Mouse (Mus musculus) small intestine, adult 2 months (tissue): Measurements from ENCODE around the gene Ssh2. TPM values are rescaled to one million over a fixed set of nuclear protein-coding genes. Genes with fewer than 3 reads are reported as not detected.

Source experiments
- H3K27ac ChIP-seq: fragments of 200-500 bp; 2 replicates; pipeline ENCODE4 v1.5.1; 2012; ENCODE audit warnings: low read depth, low read length, control low read depth, inconsistent platforms; ENCODE audit not compliant: insufficient read depth
- H3K27me3 ChIP-seq: fragments of 200-500 bp; 2 replicates; pipeline ENCODE4 v1.6.1; 2012; ENCODE audit warnings: mild to moderate bottlenecking, moderate library complexity, low read length, inconsistent platforms; ENCODE audit not compliant: control insufficient read depth, insufficient read depth
- H3K36me3 ChIP-seq: fragments of 200-500 bp; 2 replicates; pipeline ENCODE4 v1.6.1; 2012; ENCODE audit warnings: mild to moderate bottlenecking, low read length, control low read depth, inconsistent platforms; ENCODE audit not compliant: control insufficient read depth, insufficient read depth
- H3K4me1 ChIP-seq: fragments of 200-500 bp; 2 replicates; pipeline ENCODE4 v1.6.1; 2012; ENCODE audit warnings: low read length, inconsistent platforms, mixed read lengths; ENCODE audit not compliant: control insufficient read depth, insufficient read depth, insufficient read length
- H3K4me3 ChIP-seq: fragments of 200-500 bp; 2 replicates; pipeline ENCODE4 v1.5.1; 2012; ENCODE audit warnings: low read depth, mild to moderate bottlenecking, control low read depth, inconsistent platforms, low read length, moderate library complexity
- CTCF ChIP-seq: fragments of 200-500 bp; IDR thresholded peaks from 2 replicates; pipeline ENCODE4 v1.5.1; 2012; ENCODE audit warnings: low read depth, mild to moderate bottlenecking, control low read depth, inconsistent platforms, low read length, moderate library complexity, mixed read lengths; ENCODE audit not compliant: insufficient replicate concordance, insufficient read length; ENCODE audit errors: extremely low read depth
- POLR2A ChIP-seq: fragments of 200-500 bp; IDR thresholded peaks from 2 replicates; pipeline ENCODE4 v1.6.1; 2012; ENCODE audit warnings: low read depth, mild to moderate bottlenecking, control low read depth, inconsistent platforms, low read length, moderate library complexity
- WGBS: fragments of 180-500 bp; shearing (Covaris S2); methylation state at CpG from one replicate; pipeline ENCODE4 v1.1.7; 2018; 5-methylcytosine and 5-hydroxymethylcytosine counted together
- polyA plus RNA-seq: library from polyadenylated mRNA; depleted of rRNA; stranded (reverse); fragments of >200 nt; gene quantifications from 2 replicates; pipeline ENCODE4 v1.2.3, GENCODE M21; 2012

Gene Ssh2
- polyA plus RNA-seq, 1 experiment: 5.3 TPM

DNA sequence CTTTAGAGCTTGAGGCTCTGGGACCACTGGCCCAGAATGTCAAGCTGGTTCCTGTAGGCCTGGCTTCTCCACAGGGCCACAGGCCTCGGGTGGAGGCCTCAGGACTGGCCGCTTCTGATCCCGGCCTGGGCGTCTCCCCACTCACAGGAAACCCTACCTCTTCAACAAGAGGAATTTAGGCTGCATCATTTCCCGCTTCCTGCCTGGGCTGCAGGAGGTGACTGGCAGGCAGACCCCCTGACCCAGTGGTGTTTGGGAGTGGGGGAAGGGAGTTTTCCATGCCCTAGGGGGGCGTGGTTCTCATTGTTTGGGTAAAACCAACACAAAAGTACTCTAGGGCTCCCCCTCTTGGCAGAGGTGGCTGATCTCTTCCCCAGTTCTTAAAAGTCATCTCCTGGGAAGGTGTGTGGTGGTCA, 281.3 kb downstream of the Ssh2 start:
- peak overlapping the region; percentile 70 for H3K27ac ChIP-seq
- 78% methylated on average over 6 of the region's 6 CpGs for WGBS
- TF ChIP-seq POLR2A: no peak
- peak; percentile 37; the same call in 1 of the 2 replicates for TF ChIP-seq CTCF
- no peaks in the 10 kb centered on the region for H3K27me3 ChIP-seq
- peaks cover 18% of the 10 kb centered on the region for H3K36me3 ChIP-seq
- peaks cover 38% of the 10 kb centered on the region for H3K4me1 ChIP-seq
- no peak overlapping the region for H3K4me3 ChIP-seq

DNA sequence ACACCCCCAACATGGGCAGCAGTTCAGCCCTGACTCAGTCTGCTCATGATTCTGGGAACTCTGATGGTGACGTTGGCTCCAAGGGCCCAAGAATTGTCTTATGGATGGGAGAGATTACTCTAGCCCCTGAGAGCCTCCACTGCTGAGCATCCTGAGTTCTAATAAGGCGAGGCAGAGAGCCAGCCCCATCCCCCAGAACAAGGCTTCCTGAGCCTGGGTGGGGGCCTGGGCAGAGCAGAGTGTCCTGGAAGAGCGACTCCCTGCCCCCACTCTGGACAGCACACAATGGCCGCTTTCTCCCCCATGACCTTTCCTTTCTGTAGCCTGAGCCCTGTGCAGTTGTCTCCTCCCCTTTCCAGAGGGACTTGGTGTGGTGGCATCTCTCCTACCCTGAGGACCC, 281.8 kb downstream of the Ssh2 start:
- Histone ChIP-seq H3K36me3 (peaks cover 22% of the 10 kb centered on the region), H3K4me1 (peaks cover 38% of the 10 kb centered on the region), H3K4me3 (no peak overlapping the region), H3K27me3 (no peaks in the 10 kb centered on the region), H3K27ac (peak overlapping the region; percentile 70)
- TF ChIP-seq CTCF (no peak), POLR2A (no peak)
- 87% methylated on average over 4 of the region's 4 CpGs for WGBS

DNA sequence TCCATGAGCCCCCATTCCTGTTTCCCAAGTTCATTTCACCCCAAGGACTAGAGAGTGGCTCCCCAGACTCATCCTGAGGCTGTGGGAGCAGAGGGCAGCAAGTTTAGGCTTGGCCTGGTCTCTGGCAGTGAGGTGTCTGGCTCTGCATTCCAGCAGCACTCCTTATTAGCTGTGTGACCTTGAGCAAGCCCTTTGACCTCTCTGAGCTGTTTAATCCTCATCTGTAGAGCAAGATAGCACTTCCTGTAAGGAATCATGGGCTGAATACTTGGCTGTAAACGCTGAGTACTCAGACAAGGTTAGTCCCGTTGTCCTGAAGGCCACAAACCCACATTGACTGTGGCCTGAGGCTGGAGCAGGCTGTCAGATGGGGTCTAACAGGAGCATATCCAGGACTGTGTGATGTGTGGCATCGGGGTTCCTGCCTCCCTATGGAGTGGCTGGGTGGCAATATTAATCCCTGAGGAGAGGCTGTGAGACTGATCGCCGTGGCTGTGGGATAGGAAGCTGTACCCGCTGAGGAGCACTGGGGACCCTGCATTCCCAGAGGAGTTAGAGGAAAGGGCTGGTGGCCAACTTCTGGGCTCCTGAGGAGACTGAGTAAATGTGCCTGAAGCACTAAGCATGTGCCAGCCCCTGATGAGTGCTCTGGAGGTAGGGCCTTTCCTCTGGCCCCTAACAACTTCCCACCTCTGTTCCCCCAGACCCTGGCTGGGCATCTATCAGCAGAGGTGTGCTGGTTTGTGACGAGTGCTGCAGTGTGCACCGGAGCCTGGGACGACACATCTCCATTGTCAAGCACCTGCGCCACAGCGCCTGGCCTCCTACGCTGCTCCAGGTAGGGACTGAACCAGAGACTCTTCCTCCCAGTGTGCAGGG, 282.4 kb downstream of the Ssh2 start:
- peak overlapping the region; percentile 70 for H3K27ac ChIP-seq
- peaks cover 38% of the 10 kb centered on the region for H3K4me1 ChIP-seq
- H3K27me3 ChIP-seq: no peaks in the 10 kb centered on the region
- H3K4me3 ChIP-seq: no peak overlapping the region
- 80% methylated on average over 12 of the region's 12 CpGs for WGBS
- no peak for TF ChIP-seq CTCF
- TF ChIP-seq POLR2A: no peak
- peaks cover 26% of the 10 kb centered on the region for H3K36me3 ChIP-seq

DNA sequence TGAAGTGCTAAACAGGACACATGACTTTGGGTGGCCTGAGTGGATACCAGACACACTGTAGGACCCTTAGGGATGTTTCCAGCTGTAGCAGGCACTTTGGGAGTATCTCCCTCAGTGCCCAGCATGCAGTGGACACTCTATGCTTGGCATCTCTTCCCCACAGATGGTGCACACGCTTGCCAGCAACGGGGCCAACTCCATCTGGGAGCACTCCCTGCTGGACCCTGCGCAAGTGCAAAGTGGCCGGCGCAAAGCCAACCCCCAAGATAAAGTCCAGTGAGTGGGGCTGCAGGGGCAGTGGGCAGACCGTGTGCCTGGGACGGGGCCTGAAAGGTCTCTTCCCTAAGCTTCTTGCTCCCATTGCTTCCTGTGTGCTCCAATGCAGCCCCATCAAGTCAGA, 283.3 kb downstream of the Ssh2 start:
- peaks cover 32% of the 10 kb centered on the region for H3K36me3 ChIP-seq
- WGBS: 89% methylated on average over 7 of the region's 7 CpGs
- TF ChIP-seq POLR2A: no peak
- TF ChIP-seq CTCF: no peak
- peaks cover 40% of the 10 kb centered on the region for H3K4me1 ChIP-seq
- H3K27me3 ChIP-seq: no peaks in the 10 kb centered on the region
- H3K27ac ChIP-seq: no peak overlapping the region
- H3K4me3 ChIP-seq: no peak overlapping the region

DNA sequence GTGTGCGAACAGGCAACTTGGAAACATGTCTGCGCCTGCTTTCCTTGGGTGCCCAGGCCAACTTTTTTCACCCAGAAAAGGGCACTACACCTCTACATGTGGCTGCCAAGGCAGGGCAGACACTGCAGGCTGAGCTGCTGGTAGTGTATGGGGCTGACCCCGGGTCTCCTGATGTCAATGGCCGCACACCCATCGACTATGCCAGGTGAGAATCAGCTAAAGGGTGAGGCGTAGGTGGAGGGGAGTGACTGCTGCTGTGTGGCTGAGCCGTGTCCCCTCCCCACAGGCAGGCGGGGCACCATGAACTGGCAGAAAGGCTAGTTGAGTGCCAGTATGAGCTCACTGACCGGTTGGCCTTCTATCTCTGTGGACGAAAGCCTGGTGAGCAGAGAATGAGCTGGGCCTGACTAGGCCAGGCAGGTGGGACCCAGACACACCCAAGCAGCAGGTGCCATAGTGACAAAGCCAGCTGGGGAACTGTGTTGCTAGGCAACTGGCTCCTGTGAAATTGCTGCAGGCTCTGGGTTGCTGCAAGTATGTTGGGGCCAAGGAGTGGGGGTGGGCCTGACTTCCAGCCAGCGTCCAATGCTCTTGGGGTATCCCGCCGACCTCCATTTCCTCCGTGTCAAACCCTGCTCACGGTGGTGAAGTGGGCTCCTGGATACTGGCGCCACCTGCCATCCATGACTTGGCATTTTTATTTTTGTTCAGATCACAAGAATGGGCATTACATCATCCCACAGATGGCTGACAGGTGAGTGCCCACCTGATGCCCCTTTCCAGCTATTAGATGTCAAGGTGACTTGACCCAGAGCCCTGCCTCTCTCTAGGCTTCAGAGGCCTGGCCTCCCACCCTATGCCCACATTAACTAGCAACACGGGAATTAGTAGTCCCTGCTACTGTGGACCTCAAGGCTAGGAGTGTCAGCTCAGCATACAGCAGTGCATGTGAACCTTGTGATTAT, 284.6 kb downstream of the Ssh2 start:
- Histone ChIP-seq H3K4me1 (peaks cover 44% of the 10 kb centered on the region), H3K36me3 (peaks cover 42% of the 10 kb centered on the region), H3K27me3 (no peaks in the 10 kb centered on the region), H3K27ac (no peak overlapping the region), H3K4me3 (no peak overlapping the region)
- 69% methylated on average over 17 of the region's 17 CpGs for WGBS
- TF ChIP-seq CTCF: no peak

DNA sequence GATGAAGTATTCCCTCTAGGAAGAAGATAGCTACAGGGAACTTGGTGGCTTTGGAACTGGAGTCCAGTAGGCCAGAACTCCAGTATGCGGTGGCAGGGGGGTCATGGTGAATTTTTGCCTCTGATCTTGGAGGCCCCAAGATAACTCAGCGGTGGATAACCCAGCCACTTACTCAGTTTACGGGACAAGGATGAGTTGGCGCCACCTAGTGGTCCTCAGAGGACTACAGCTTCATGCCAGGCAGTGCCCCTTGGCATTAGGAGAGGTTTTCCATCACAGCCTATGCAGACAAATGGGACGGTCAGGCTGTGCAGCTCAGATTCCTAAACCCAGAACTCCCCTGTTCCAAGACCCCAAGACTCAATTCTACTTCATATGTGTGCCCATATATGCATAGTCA, 285.3 kb downstream of the Ssh2 start:
- WGBS: 19% methylated on average over 5 of the region's 5 CpGs
- H3K4me1 ChIP-seq: peaks cover 44% of the 10 kb centered on the region
- H3K4me3 ChIP-seq: no peak overlapping the region
- H3K36me3 ChIP-seq: peaks cover 46% of the 10 kb centered on the region
- peak; percentile 87; the same call in 1 of the 2 replicates for TF ChIP-seq CTCF
- no peak for TF ChIP-seq POLR2A
- H3K27ac ChIP-seq: no peak overlapping the region
- no peaks in the 10 kb centered on the region for H3K27me3 ChIP-seq

DNA sequence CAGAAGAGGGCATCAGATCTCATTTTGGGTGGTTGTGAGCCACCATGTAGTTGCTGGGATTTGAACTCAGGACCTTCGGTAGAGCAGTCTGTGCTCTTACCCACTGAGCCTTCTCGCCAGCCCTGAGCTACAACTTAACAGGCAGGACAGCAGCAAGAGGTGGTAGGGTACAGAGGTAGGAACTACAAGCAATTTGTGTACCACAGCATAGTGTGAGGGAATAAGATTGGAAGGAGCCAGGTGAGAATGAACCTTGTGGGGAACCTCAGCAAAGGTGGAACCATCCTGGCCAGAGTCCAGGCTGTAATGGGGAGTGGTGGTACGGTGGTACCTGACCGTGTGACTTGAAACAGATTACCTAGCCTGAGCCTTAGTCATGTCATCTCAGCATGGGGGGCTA, 285.9 kb downstream of the Ssh2 start:
- TF ChIP-seq POLR2A: no peak
- TF ChIP-seq CTCF: no peak
- Histone ChIP-seq H3K36me3 (peaks cover 52% of the 10 kb centered on the region), H3K4me1 (peaks cover 47% of the 10 kb centered on the region), H3K4me3 (no peak overlapping the region), H3K27ac (no peak overlapping the region), H3K27me3 (no peaks in the 10 kb centered on the region)
- WGBS: 91% methylated on average over 4 of the region's 4 CpGs
